Mouse (Mus musculus): Measurements from ENCODE around the gene Stard5.

Stard5 gene

DNA sequence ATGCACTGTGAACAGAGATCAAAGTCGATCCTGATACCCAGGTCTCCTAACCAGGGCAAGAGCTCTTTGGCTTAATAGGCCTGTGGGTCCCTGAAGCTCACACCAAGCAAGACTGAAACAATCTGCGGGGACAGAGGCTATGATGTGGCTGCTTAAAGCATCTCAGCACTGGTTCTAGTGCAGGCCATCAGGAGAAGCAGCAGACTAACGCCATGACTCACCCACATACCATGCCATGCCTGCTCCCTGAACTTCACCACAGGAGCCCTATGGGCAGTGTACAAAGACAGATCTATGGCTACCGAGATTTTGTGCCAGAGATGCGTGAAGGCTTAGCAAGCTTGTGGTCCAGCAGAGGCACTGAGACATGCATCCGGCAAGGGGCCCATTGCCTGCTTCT is 39.8 kb downstream of the Stard5 start:
- no peak for TF ChIP-seq GATA4 (IDR thresholded peaks at IDR 0.05; ENCODE audit: insufficient replicate concordance, low read length)

DNA sequence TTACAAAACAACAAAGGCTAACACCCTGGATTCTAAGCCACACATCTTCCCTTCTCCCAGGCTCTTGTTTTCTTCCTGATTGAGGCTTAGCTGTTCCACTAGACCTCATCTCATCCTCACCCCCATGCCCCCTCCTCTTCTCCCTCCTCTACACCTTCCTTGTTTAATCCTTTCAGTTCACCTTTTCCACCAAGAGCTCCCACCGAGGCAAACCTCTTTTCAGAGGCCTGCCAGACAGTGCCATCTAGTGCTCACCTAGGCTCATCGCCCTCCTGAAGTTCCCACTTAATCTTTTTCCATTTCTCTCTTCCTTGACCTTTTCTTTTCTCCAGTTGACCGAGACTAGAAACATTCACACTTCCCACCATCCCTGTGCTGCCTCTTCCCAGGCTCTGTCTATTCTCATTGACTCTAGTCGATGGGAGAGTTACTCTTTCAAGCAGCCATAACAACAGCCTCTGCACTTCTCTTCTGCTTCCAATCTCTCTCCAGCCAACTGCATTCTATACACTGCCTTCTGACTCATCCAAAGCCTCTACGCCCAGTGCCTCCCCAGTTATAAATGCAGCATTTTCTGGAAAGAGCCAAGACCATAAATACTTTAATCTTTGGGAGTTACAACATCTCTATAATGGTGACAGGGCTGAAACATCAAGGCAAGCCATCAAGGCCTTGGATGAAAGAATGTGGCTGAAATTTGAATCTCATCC is 43.9 kb downstream of the Stard5 start:
- TF ChIP-seq GATA4 (IDR thresholded peaks at IDR 0.05; ENCODE audit: insufficient replicate concordance, low read length), result no peak

- TF ChIP-seq GATA4 (IDR thresholded peaks at IDR 0.05; ENCODE audit: insufficient replicate concordance, low read length), result no peak
These were observed 45.5 kb downstream of the Stard5 start for GRCm38 (mm10) chr7:83677296-83677695.

GRCm38 (mm10) chr7:83678506-83678905 is 46.7 kb downstream of the Stard5 start:
- TF ChIP-seq GATA4 (IDR thresholded peaks at IDR 0.05; ENCODE audit: insufficient replicate concordance, low read length), result no peak

DNA sequence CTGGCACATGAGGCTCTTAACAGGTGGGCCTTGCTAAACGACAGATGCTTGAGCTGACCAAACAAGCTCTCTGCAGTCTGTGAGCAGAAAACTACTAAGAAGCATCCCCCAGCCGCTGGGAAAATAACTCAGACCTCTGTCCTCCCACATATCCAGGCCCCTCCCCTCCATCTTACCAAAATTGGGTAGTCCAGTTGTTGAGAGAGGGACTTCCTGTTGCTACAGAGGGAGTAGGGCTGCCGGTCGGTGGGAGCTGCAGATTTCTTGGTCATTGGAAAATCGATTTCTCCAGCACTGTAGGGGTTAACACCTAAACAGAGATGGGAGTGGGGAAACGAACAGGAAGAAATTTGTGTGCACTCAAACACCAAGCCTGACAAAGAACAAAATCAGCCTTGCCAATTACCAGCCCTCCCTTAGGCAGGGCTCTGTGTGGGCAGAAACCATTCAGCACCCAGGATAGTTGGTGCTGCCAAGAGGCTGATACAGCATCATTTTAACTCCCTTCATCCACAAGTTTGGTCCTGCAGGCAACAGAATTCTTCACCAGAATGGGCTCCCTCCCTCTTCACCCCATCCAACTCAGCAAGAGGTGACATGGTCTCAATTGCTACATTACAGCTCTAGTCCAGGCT is 51.0 kb downstream of the Stard5 start:
- no peak for TF ChIP-seq GATA4 (IDR thresholded peaks at IDR 0.05; ENCODE audit: insufficient replicate concordance, low read length)

- peak; percentile 31; the same call in 1 of the 2 replicates for TF ChIP-seq GATA4 (IDR thresholded peaks at IDR 0.05; ENCODE audit: insufficient replicate concordance, low read length)
These were observed 63.9 kb downstream of the Stard5 start for GRCm38 (mm10) chr7:83695449-83696212.

- no peak for TF ChIP-seq GATA4 (IDR thresholded peaks at IDR 0.05; ENCODE audit: insufficient replicate concordance, low read length)
These were observed 67.4 kb downstream of the Stard5 start for GRCm38 (mm10) chr7:83699066-83699745.
